Mouse (Mus musculus) intestine, embryonic 14.5 days (tissue): ENCODE data around the gene Kalrn. TPM values are rescaled to one million over a fixed set of nuclear protein-coding genes. Genes with fewer than 3 reads are reported as not detected.

Experiments used
- ATAC-seq: fragments of 200-750 bp; cut with Nextera tagmentation; replicated peaks from 2 replicates; pipeline ENCODE4 v1.8.0; 2017; ENCODE audit warnings: low read depth, moderate number of reproducible peaks, moderate TSS enrichment, moderate library complexity; ENCODE audit not compliant: low FRiP score, low TSS enrichment
- DNase-seq: peaks from one replicate; pipeline ENCODE4 v3.0.0-alpha.2; 2018; ENCODE audit warnings: low spot score
- H3K27ac ChIP-seq: fragments of 300-500 bp; sonication (generic); 2 replicates; pipeline ENCODE4 v1.5.1; 2014; ENCODE audit warnings: low read depth, mild to moderate bottlenecking, control low read depth
- H3K27me3 ChIP-seq: fragments of 300-500 bp; sonication (generic); replicated peaks from 2 replicates; pipeline ENCODE4 v1.6.1; 2014; ENCODE audit warnings: low read length, control low read depth; ENCODE audit not compliant: control insufficient read depth, insufficient read depth
- H3K36me3 ChIP-seq: fragments of 300-500 bp; sonication (generic); 2 replicates; pipeline ENCODE4 v1.6.1; 2014; ENCODE audit warnings: low read length, control low read depth; ENCODE audit not compliant: control insufficient read depth, insufficient read depth
- H3K4me1 ChIP-seq: fragments of 300-500 bp; sonication (generic); replicated peaks from 2 replicates; pipeline ENCODE4 v1.6.1; 2014; ENCODE audit warnings: low read length, control low read depth, mixed read lengths; ENCODE audit not compliant: control insufficient read depth, insufficient read depth
- H3K4me2 ChIP-seq: fragments of 300-500 bp; sonication (generic); 2 replicates; pipeline ENCODE4 v1.6.1; 2014; ENCODE audit warnings: low read length
- H3K4me3 ChIP-seq: fragments of 300-500 bp; sonication (generic); 2 replicates; pipeline ENCODE4 v1.5.1; 2014; ENCODE audit warnings: low read depth, low read length, control low read depth, mixed read lengths
- H3K9ac ChIP-seq: fragments of 300-500 bp; sonication (generic); 2 replicates; pipeline ENCODE4 v1.6.1; 2014; ENCODE audit warnings: mild to moderate bottlenecking, low read length
- H3K9me3 ChIP-seq: fragments of 300-500 bp; sonication (generic); 2 replicates; pipeline ENCODE4 v1.6.1; 2016; ENCODE audit warnings: low read length, control low read depth; ENCODE audit not compliant: control insufficient read depth
- WGBS: fragments of 180-500 bp; shearing (Covaris S2); extraction: QIAGEN DNeasy Blood & Tissue Kit; methylation state at CpG from one replicate; pipeline ENCODE4 v1.1.7; 2014; 5-methylcytosine and 5-hydroxymethylcytosine counted together
- polyA plus RNA-seq: library from polyadenylated mRNA; unstranded; fragments of >200 nt; fragmentation: Nextera tagmentation; extraction: Ambion mirVana; gene quantifications from 2 replicates; pipeline ENCODE4 v1.2.1, GENCODE M21; 2014

Gene Kalrn
- polyA plus RNA-seq, 1 experiment from 2014 or later, result 20.1 TPM

GRCm38 (mm10) chr16:34504250-34504649, 69.1 kb downstream of the Kalrn start:
- WGBS, result 85% methylated on average over 10 of the region's 10 CpGs
- Histone ChIP-seq H3K4me1 (peaks cover 4% of the 10 kb centered on the region), H3K36me3 (no peaks in the 10 kb centered on the region), H3K4me2 (no peak overlapping the region), H3K27me3 (no peaks in the 10 kb centered on the region), H3K4me3 (no peak overlapping the region), H3K27ac (no peak overlapping the region), H3K9ac (no peak overlapping the region), H3K9me3 (no peaks in the 10 kb centered on the region)
- ATAC-seq (no peak), DNase-seq (no peak)

DNA sequence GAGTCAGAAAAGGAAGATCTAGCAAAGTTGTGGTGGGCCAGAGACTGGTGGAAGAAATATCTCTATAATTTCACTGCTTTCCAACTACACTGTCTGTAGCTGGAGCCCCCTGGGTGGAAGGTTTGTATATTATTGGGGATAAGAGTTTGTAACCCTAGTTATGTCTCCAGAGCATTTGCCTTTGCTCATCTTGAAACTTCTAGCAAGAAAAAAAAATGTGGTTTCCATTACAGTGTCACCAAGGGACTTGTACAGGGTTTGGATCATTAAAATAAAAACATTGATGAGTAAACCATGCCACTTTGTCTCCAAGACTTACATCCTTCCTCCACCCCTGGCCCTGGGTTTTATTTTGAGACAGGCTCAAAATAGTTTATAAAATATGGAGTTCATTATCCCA, 71.2 kb downstream of the Kalrn start:
- H3K36me3 ChIP-seq, result no peaks in the 10 kb centered on the region
- H3K27ac ChIP-seq, result no peak overlapping the region
- no peaks in the 10 kb centered on the region for H3K9me3 ChIP-seq
- no peak overlapping the region for H3K9ac ChIP-seq
- H3K4me3 ChIP-seq, result no peak overlapping the region
- no peak for DNase-seq
- H3K27me3 ChIP-seq, result no peaks in the 10 kb centered on the region
- no peak for ATAC-seq
- peaks cover 4% of the 10 kb centered on the region for H3K4me1 ChIP-seq
- no peak overlapping the region for H3K4me2 ChIP-seq

- no peaks in the 10 kb centered on the region for H3K27me3 ChIP-seq
- no peaks in the 10 kb centered on the region for H3K9me3 ChIP-seq
- no peak overlapping the region for H3K4me3 ChIP-seq
- 100% methylated on average over 1 of the region's 1 CpGs for whole genome bisulfite sequencing
- no peak for ATAC-seq
- no peak for DNase-seq
- H3K27ac ChIP-seq, result no peak overlapping the region
- no peaks in the 10 kb centered on the region for H3K36me3 ChIP-seq
- no peak overlapping the region for H3K4me2 ChIP-seq
- H3K4me1 ChIP-seq, result peaks cover 9% of the 10 kb centered on the region
- no peak overlapping the region for H3K9ac ChIP-seq
These were observed 78.6 kb downstream of the Kalrn start for GRCm38 (mm10) chr16:34494741-34495140.

- ATAC-seq, result no peak
- H3K27ac ChIP-seq, result no peak overlapping the region
These were observed 79.4 kb downstream of the Kalrn start for GRCm38 (mm10) chr16:34493914-34494313.

GRCm38 (mm10) chr16:34491225-34491624, 82.1 kb downstream of the Kalrn start:
- Histone ChIP-seq H3K9me3 (no peaks in the 10 kb centered on the region), H3K27me3 (no peaks in the 10 kb centered on the region), H3K9ac (no peak overlapping the region), H3K4me2 (no peak overlapping the region), H3K36me3 (no peaks in the 10 kb centered on the region), H3K4me3 (no peak overlapping the region), H3K4me1 (peaks cover 13% of the 10 kb centered on the region), H3K27ac (no peak overlapping the region)
- 81% methylated on average over 8 of the region's 8 CpGs for WGBS
- DNase-seq (no peak), ATAC-seq (no peak)

More at GRCm38 (mm10) chr16:34493914-34494313, 79.4 kb downstream of the Kalrn start:
- no peaks in the 10 kb centered on the region for H3K27me3 ChIP-seq
- 61% methylated on average over 3 of the region's 3 CpGs for WGBS
- H3K36me3 ChIP-seq, result no peaks in the 10 kb centered on the region
- H3K9ac ChIP-seq, result no peak overlapping the region
- H3K4me2 ChIP-seq, result no peak overlapping the region
- no peaks in the 10 kb centered on the region for H3K9me3 ChIP-seq
- no peak overlapping the region for H3K4me3 ChIP-seq
- peaks cover 9% of the 10 kb centered on the region for H3K4me1 ChIP-seq
- DNase-seq, result no peak

DNA sequence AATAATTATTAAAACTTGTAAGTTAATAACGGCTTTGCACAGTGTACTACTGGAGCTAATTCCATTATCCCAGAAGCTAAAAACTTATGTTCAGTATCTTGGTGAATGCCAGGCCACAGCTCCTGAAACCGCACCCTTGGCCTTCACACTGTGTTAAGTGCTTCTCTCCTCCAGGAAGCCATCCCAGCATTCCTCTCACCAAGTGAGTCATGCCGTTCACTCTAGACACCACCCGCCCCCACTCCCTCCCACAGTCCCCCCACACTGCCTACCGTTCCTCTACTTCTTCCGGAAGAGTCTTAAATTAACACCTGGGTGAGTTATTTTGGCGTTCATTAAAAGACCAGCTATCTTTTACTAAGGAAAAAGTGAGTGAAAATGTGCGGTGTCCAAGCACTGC, 82.8 kb downstream of the Kalrn start:
- Histone ChIP-seq H3K9me3 (no peaks in the 10 kb centered on the region), H3K9ac (no peak overlapping the region), H3K4me3 (no peak overlapping the region), H3K4me2 (no peak overlapping the region), H3K27ac (no peak overlapping the region), H3K4me1 (peaks cover 20% of the 10 kb centered on the region), H3K36me3 (no peaks in the 10 kb centered on the region), H3K27me3 (no peaks in the 10 kb centered on the region)
- no peak for ATAC-seq
- WGBS, result 39% methylated on average over 8 of the region's 8 CpGs
- no peak for DNase-seq

- no peaks in the 10 kb centered on the region for H3K36me3 ChIP-seq
- H3K27ac ChIP-seq, result no peak overlapping the region
- no peak overlapping the region for H3K4me3 ChIP-seq
- ATAC-seq, result no peak
- no peak overlapping the region for H3K4me2 ChIP-seq
- peaks cover 23% of the 10 kb centered on the region for H3K4me1 ChIP-seq
- no peaks in the 10 kb centered on the region for H3K9me3 ChIP-seq
- H3K27me3 ChIP-seq, result no peaks in the 10 kb centered on the region
- 60% methylated on average over 3 of the region's 3 CpGs for WGBS
- DNase-seq, result no peak
- H3K9ac ChIP-seq, result no peak overlapping the region
These were observed 83.5 kb downstream of the Kalrn start for GRCm38 (mm10) chr16:34489805-34490325.

GRCm38 (mm10) chr16:34487823-34488222, 85.5 kb downstream of the Kalrn start:
- peaks cover 18% of the 10 kb centered on the region for H3K4me1 ChIP-seq
- H3K4me3 ChIP-seq, result no peak overlapping the region
- DNase-seq (no peak), ATAC-seq (no peak)
- H3K27ac ChIP-seq, result no peak overlapping the region
- H3K4me2 ChIP-seq, result no peak overlapping the region
- no peaks in the 10 kb centered on the region for H3K36me3 ChIP-seq
- no peak overlapping the region for H3K9ac ChIP-seq
- no peaks in the 10 kb centered on the region for H3K27me3 ChIP-seq
- no peaks in the 10 kb centered on the region for H3K9me3 ChIP-seq
- WGBS, result 91% methylated on average over 5 of the region's 5 CpGs

DNA sequence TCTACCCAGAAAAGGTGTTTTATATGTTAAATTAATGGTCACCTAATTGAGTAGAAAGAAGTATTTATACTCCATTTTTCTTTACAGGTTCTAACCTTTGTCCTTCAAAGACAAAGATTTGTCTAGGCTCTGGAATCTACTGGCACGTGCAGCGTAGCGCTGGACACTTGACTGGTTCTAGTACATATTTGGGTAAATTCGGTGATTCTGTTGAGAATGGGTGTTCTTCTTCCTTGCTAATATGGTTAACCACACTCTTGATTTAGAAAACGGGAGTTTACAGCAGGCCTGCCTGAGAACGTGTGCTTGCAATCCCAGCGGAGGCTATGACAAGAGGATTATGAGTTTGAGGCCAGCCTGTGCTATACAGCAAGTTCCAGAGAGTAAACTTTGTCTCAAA, 86.1 kb downstream of the Kalrn start:
- 91% methylated on average over 7 of the region's 7 CpGs for WGBS
- H3K4me3 ChIP-seq, result no peak overlapping the region
- no peak overlapping the region for H3K27ac ChIP-seq
- H3K36me3 ChIP-seq, result no peaks in the 10 kb centered on the region
- H3K9me3 ChIP-seq, result no peaks in the 10 kb centered on the region
- DNase-seq, result no peak
- H3K4me1 ChIP-seq, result peaks cover 18% of the 10 kb centered on the region
- ATAC-seq, result no peak
- H3K27me3 ChIP-seq, result no peaks in the 10 kb centered on the region
- no peak overlapping the region for H3K9ac ChIP-seq
- H3K4me2 ChIP-seq, result no peak overlapping the region
